In the genomic region with DNA sequence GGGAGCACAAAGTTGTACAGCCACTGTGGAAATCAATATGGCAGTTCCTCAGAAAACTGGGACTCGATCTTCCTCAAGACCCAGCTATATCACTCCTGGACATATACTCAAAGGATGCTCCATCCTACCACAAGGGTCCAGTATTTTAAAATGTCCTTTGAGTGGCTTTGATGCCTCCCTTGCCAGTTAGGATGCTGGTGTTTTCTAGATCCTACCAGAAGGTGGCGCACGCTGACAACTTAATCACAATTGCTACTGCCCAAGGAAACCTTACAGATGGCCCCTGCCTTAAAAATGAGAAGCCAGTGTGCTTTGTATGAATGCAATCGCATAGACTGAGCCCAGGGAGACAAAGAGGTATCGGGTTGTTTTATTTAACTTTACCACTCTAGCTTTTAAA, we compare ENCODE assay signal across 9 mouse cellular contexts. TPM values are rescaled to one million over a fixed set of nuclear protein-coding genes. Genes with fewer than 3 reads are reported as not detected.
A peak's percentile ranks its signal among the peaks of the same experiment; 100 is the strongest.
DNase-seq lines count a peak whose midpoint lies in the region; ATAC-seq and TF ChIP-seq lines count a peak whose summit lies in the region.
"Had no signal": no experiment of that assay in that cellular context is flagged by ENCODE, and none has a peak within 500 bp of the region (broad histone marks: within the 10 kb centered on the region; RNA-seq: fewer than 3 reads in every experiment).

No protein-coding gene starts in this region.

- no peaks in the 10 kb centered on the region for H3K36me3 ChIP-seq in kidney, adult 2 months (ENCODE audit: control insufficient read depth, insufficient read depth, low read length)
- peaks cover 20% of the 10 kb centered on the region for H3K36me3 ChIP-seq in limb, embryonic 10.5 days

- no peak overlapping the region for H3K4me3 ChIP-seq in kidney, adult 2 months (ENCODE audit: insufficient read depth, low read depth, low read length)
- H3K4me3 ChIP-seq in limb, embryonic 10.5 days: no peak overlapping the region
- H3K4me3 ChIP-seq: myocyte had no signal

- H3K9me3 ChIP-seq in limb, embryonic 10.5 days (replicated peaks): no peaks in the 10 kb centered on the region

- H3K27ac ChIP-seq in kidney, adult 2 months (ENCODE audit: insufficient read depth, low read depth, low read length): no peak overlapping the region
- no peak overlapping the region for H3K27ac ChIP-seq in limb, embryonic 10.5 days

- peak; percentile 82 for TF ChIP-seq CTCF in kidney, adult 2 months (conservative IDR thresholded peaks at IDR 0.05; ENCODE audit: insufficient read depth, insufficient read length, low read depth, low read length)

- H3K27me3 ChIP-seq in kidney, adult 2 months (replicated peaks; ENCODE audit: control insufficient read depth, insufficient read depth, low read length): no peaks in the 10 kb centered on the region
- no peaks in the 10 kb centered on the region for H3K27me3 ChIP-seq in limb, embryonic 10.5 days (ENCODE audit: low read depth, poor library complexity, severe bottlenecking)

- no peaks in the 10 kb centered on the region for H3K4me1 ChIP-seq in kidney, adult 2 months (ENCODE audit: control insufficient read depth, insufficient read depth, low read length)
- no peaks in the 10 kb centered on the region for H3K4me1 ChIP-seq in limb, embryonic 10.5 days

- DNase-seq in 3T3-L1 (ENCODE audit: low read depth, low spot score) (peak; percentile 92), adipocyte (ENCODE audit: low spot score) (peak; percentile 87)
- DNase-seq in gastrocnemius, postnatal 10 days: peak; percentile 78
- DNase-seq in kidney, adult 2 months: peak; percentile 73
- DNase-seq in limb, embryonic 10.5 days (ENCODE audit: low spot score): peak; percentile 85
- peak; percentile 88 for DNase-seq in naive thymus-derived CD4-positive, alpha-beta T cell, adult 2 months (ENCODE audit: low read depth)
- peak; percentile 59 to 83 for DNase-seq in spleen, postnatal 4 days (ENCODE audit: low spot score in 2 of 2)

- TF ChIP-seq POLR2A in kidney, adult 2 months (IDR thresholded peaks at IDR 0.05; ENCODE audit: low read depth, low read length): no peak

- ATAC-seq in common myeloid progenitor, adult 5-6 weeks (replicated peaks; ENCODE audit: low read depth, poor library complexity, severe bottlenecking): peak; percentile 94

- 14% methylated on average over 5 of the region's 5 CpGs for WGBS in kidney, adult 2 months
- WGBS in limb, embryonic 10.5 days: 24% methylated on average over 5 of the region's 5 CpGs

RNA-seq across cellular contexts. Expression of gene Pdcl3, which starts 15.7 kb away (rescaled TPM):
- total RNA-seq in common myeloid progenitor, adult 5-6 weeks (2017): 40.8 and 83.4 TPM in 2 replicates
- total RNA-seq in gastrocnemius, postnatal 10 days (2021): 10 to 100 TPM; 88.6 to 89.5 TPM
- polyA plus RNA-seq in kidney, adult 2 months (2012; rRNA removed): 32.5 and 39.8 TPM in 2 replicates
- 148 and 150 TPM in 2 replicates for polyA plus RNA-seq in limb, embryonic 10.5 days (2016; fragmentation: Nextera tagmentation; extraction: Ambion mirVana)
